Mouse (Mus musculus) heart, adult 2 months (tissue): ENCODE measurements around the gene Mrpl47. TPM values are rescaled to one million over a fixed set of nuclear protein-coding genes. Genes with fewer than 3 reads are reported as not detected.
"Not testable (repeated sequence)": the region's sequence is repeated elsewhere in the genome, so short reads cannot be mapped to it uniquely, and the experiment has no call there.

ENCODE experiments used
- DNase-seq, 2 experiments: peaks; one replicate each; pipeline ENCODE4 v3.0.0; 2021
- H3K27ac ChIP-seq: fragments of 200-600 bp; 2 replicates; pipeline ENCODE4 v1.8.1; 2022
- H3K27me3 ChIP-seq: fragments of 200-500 bp; 2 replicates; pipeline ENCODE4 v1.6.1; 2012; ENCODE audit warnings: mild to moderate bottlenecking, low read length, inconsistent platforms, mixed read lengths; ENCODE audit not compliant: control insufficient read depth, insufficient read depth
- H3K36me3 ChIP-seq: fragments of 200-500 bp; 2 replicates; pipeline ENCODE4 v1.6.1; 2012; ENCODE audit warnings: low read length, inconsistent platforms; ENCODE audit not compliant: control insufficient read depth, insufficient read depth
- H3K4me1 ChIP-seq: fragments of 200-500 bp; 2 replicates; pipeline ENCODE4 v1.6.1; 2011; ENCODE audit warnings: low read length; ENCODE audit not compliant: control insufficient read depth, insufficient read depth
- H3K4me3 ChIP-seq: fragments of 200-600 bp; 2 replicates; pipeline ENCODE4 v1.8.1; 2022
- H3K79me2 ChIP-seq: fragments of 200-500 bp; replicated peaks from 2 replicates; pipeline ENCODE4 v1.6.1; 2012; ENCODE audit warnings: mild to moderate bottlenecking, inconsistent platforms, low read length, moderate library complexity, mixed read lengths; ENCODE audit not compliant: control insufficient read depth, insufficient read depth
- H3K9ac ChIP-seq: fragments of 200-500 bp; 2 replicates; pipeline ENCODE4 v1.6.1; 2012; ENCODE audit warnings: low read depth, mild to moderate bottlenecking, control low read depth, inconsistent platforms, low read length, mixed read lengths
- CTCF ChIP-seq: fragments of 200-600 bp; IDR thresholded peaks from 2 replicates; pipeline ENCODE4 v1.8.1; 2022; ENCODE audit warnings: antibody characterized with exemption, mild to moderate bottlenecking, moderate library complexity
- EP300 ChIP-seq: fragments of 200-500 bp; IDR thresholded peaks from 2 replicates; pipeline ENCODE4 v1.6.1; 2011; ENCODE audit warnings: low read depth, low read length, control low read depth; ENCODE audit not compliant: insufficient read depth
- POLR2A ChIP-seq: fragments of 200-500 bp; IDR thresholded peaks from 2 replicates; pipeline ENCODE4 v1.6.1; 2011; ENCODE audit warnings: mild to moderate bottlenecking, low read depth, low read length, control low read depth; ENCODE audit not compliant: insufficient read depth
- WGBS: fragments of 180-500 bp; shearing (Covaris S2); methylation state at CpG from one replicate; pipeline ENCODE4 v1.1.7; 2018; 5-methylcytosine and 5-hydroxymethylcytosine counted together
- intact Hi-C: fragments of 180-260 bp; cut with DNase I; formaldehyde crosslinking; loops from one replicate; pipeline ENCODE4 v1.15.1; 2025
- polyA plus RNA-seq: library from polyadenylated mRNA; depleted of rRNA; stranded (reverse); fragments of >200 nt; gene quantifications from 2 replicates; pipeline ENCODE4 v1.2.3, GENCODE M21; 2012
- total RNA-seq, 2 experiments: library from RNA; stranded (reverse); gene quantifications; 2 replicates each; pipeline ENCODE4 v1.2.3; 2021

Gene Mrpl47
- total and polyA plus RNA-seq, 3 experiments = 4.8 to 44.8 (median 39.3) TPM

DNA sequence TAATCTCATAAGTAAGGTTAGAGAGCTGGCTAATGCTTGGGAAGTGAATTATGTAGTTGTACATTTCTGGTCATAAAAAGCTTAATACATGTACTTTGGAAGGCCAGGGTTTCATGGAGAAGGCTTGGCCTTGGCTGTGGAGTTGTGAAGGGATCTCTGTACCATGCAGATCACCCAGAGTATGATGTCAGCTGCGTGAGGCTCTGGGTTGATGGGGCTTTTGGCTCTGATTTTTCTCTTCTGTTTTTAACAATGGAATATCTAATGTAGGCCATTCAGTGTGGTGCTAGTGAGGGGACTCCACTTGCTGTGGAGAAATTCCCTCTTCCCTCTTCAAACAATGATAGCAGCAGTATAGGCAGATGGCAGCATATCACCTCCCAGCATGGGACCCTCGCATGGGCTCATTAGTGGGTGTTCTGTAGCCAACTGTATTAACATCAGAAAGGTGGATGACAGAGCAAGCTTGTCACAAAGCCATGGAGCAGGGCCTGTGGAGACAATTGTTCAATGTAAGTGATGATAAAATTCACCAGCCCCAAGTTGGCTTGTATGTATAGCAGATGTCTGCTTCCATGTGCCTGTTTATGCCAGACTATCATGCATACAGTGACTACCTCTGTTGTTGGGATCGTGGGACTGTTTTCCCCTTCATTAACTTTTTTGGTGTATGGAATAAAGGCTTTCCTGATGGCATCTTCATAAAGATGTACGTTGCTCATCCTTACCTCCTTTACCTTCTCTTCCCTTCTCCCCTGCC is 12.6 kb upstream of the Mrpl47 start:
- no peak for TF ChIP-seq EP300
- TF ChIP-seq CTCF = no peak
- no peak for TF ChIP-seq POLR2A
- Histone ChIP-seq H3K9ac (no peak overlapping the region), H3K79me2 (no peaks in the 10 kb centered on the region), H3K27ac (no peak overlapping the region), H3K36me3 (no peaks in the 10 kb centered on the region), H3K4me3 (no peak overlapping the region), H3K27me3 (no peaks in the 10 kb centered on the region), H3K4me1 (no peaks in the 10 kb centered on the region; the same call in 1 of the 2 replicates)
- intact Hi-C loops = no loop called here
- 89% methylated on average over 4 of the region's 4 CpGs for WGBS
- DNase-seq = no peak

DNA sequence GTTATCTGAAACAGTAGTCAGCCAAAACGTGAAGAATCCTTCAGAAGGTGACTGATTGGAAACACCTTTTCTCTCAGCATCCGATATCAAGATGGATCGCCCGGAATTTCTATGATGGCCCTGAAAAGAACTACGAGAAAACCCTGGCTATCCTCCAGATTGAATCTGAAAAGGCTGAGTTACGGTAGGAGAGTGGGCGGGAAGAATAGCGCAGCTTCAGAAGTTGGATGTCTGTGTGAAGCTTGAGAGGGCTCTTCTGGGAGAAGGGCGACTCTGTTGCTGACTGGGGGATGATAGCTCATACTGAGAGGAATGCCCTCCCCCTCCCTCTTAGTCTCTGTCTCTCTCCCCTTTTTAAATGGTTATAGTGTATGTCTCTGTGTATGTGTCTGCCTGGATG is 11.0 kb upstream of the Mrpl47 start:
- Histone ChIP-seq H3K36me3 (no peaks in the 10 kb centered on the region; the same call in 1 of the 2 replicates), H3K4me1 (no peaks in the 10 kb centered on the region), H3K79me2 (no peaks in the 10 kb centered on the region; the same call in 1 of the 2 replicates), H3K27me3 (no peaks in the 10 kb centered on the region), H3K9ac (no peak overlapping the region), H3K4me3 (no peak overlapping the region), H3K27ac (no peak overlapping the region)
- no peak for DNase-seq
- intact Hi-C loops = no loop called here
- WGBS = 71% methylated on average over 9 of the region's 9 CpGs
- TF ChIP-seq CTCF = no peak
- no peak for TF ChIP-seq POLR2A
- no peak for TF ChIP-seq EP300

DNA sequence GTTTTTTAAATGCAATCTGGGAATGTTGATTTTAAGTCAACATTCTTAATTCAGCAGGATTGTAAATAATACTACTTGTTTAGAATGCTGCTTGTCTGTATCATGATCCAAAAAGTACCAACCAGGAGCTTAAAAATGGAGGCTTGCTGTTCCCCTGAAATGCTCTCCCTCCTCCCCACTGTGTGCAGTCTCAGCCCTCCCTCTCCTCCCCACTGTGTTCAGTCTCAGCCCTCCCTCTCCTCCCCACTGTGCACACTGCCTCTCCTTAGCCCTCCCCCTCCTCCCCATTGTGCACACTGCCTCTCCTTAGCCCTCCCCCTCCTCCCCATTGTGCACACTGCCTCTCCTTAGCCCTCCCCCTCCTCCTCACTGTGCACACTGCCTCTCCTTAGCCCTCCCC is 8.0 kb upstream of the Mrpl47 start:
- H3K36me3 ChIP-seq, intact Hi-C loops: not testable (repeated sequence)

DNA sequence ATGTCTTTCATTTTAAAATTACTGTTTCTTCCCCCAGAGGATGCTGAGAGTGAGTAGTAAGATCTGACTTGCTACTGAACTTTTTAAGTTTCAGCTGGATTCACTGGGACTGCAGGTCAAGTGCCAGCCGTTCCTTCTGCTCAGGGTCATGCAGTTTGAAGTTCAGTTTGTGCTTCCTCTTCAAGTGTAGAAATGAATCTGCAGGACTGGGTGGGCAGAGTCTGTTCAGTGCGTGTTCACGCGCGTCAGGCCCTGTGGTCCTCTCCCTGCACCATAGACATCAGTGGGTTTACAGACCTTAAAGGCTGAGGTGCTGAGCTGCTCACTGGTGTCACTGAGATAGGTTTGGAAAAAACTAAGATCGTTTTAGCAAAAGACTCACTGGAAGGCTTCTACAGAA is 7.6 kb upstream of the Mrpl47 start:
- 0 out of 2 replicates have a peak, but pooled peaks cover 2% of the 10 kb centered on the region for H3K4me1 ChIP-seq
- TF ChIP-seq POLR2A (no peak), CTCF (no peak), EP300 (no peak)
- H3K36me3 ChIP-seq = peaks cover 9% of the 10 kb centered on the region
- no peak overlapping the region for H3K4me3 ChIP-seq
- peaks cover 2% of the 10 kb centered on the region for H3K79me2 ChIP-seq
- WGBS = 79% methylated on average over 6 of the region's 6 CpGs
- no peak overlapping the region for H3K27ac ChIP-seq
- no peak overlapping the region for H3K9ac ChIP-seq
- no peaks in the 10 kb centered on the region for H3K27me3 ChIP-seq
- no peak for DNase-seq
- intact Hi-C loops = no loop called here

More for the DNA sequence above, 8.0 kb upstream of the Mrpl47 start:
- H3K79me2 ChIP-seq, H3K27ac ChIP-seq, H3K4me3 ChIP-seq, H3K4me1 ChIP-seq, DNase-seq, H3K27me3 ChIP-seq, H3K9ac ChIP-seq: not testable (repeated sequence)

DNA sequence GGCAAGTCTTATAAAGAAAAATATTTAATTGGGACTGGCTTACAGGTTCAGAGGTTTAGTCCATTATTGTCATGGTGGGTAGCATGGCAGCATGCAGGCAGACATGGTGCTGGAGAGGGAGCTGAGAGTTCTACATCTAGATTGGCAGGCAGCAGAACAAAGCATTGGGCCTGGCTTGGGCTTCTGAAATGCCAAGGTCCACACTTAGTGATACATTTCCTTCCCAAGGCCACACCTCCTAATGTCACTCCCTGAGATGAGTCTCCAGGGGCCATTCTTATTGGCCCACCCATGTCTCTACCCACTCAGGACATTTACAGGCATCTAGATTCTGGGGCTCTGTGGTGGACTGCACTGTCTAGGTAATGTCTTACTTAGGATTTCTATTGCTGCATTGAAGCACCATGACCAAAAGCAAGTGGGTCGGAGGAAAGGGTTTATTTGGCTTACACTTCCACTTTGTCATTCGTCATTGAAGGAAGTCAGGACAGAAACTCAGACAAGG is 4.9 kb upstream of the Mrpl47 start:
- H3K36me3 ChIP-seq = peaks cover 18% of the 10 kb centered on the region
- WGBS = 53% methylated on average over 2 of the region's 2 CpGs
- TF ChIP-seq EP300 = no peak
- TF ChIP-seq CTCF = no peak
- TF ChIP-seq POLR2A = no peak

DNA sequence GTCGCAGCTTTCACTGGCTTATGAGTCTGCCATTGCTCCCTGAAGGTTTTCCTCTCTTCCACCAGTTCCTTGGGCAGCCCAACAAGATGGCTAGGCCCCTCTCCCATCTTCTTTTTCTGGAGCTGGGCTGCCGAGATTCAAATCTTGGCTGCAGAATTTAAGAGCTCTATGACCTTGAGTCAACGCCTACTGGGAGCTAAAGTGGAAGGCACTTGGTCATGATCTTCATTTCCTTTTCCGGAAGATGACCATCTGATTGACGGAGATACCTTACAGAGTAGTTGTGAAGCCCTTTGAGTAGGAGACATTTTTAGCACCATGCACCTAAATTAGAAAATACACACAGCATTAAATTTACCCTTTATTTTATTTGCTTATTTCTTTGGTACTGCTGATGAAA is 1.1 kb upstream of the Mrpl47 start:
- no peak overlapping the region; the same call in 1 of the 2 replicates for H3K27ac ChIP-seq
- no peak overlapping the region for H3K4me3 ChIP-seq
- WGBS = 74% methylated on average over 5 of the region's 5 CpGs

More for the DNA sequence above, 4.9 kb upstream of the Mrpl47 start:
- no peak overlapping the region for H3K27ac ChIP-seq
- H3K79me2 ChIP-seq = peaks cover 4% of the 10 kb centered on the region
- no peak overlapping the region for H3K9ac ChIP-seq
- intact Hi-C loops = no loop called here
- H3K4me1 ChIP-seq = peaks cover 6% of the 10 kb centered on the region
- no peaks in the 10 kb centered on the region for H3K27me3 ChIP-seq
- no peak overlapping the region for H3K4me3 ChIP-seq
- DNase-seq = no peak

More for the DNA sequence above, 1.1 kb upstream of the Mrpl47 start:
- peaks cover 5% of the 10 kb centered on the region for H3K79me2 ChIP-seq
- peaks cover 9% of the 10 kb centered on the region for H3K4me1 ChIP-seq
- H3K36me3 ChIP-seq = peaks cover 20% of the 10 kb centered on the region
- TF ChIP-seq EP300 = no peak
- no peak for TF ChIP-seq POLR2A
- TF ChIP-seq CTCF = no peak
- H3K27me3 ChIP-seq = no peaks in the 10 kb centered on the region
- no peak for DNase-seq
- intact Hi-C loops = loop anchor here (5.0 kb wide), 1 partner anchor 169 kb away; no protein-coding TSS in a partner anchor
- H3K9ac ChIP-seq = no peak overlapping the region
